Mouse (Mus musculus): ENCODE results near the gene Hist1h2ao.
"Not testable (repeated sequence)": the region's sequence is repeated elsewhere in the genome, so short reads cannot be mapped to it uniquely, and the experiment has no call there.

The Hist1h2ao gene

DNA sequence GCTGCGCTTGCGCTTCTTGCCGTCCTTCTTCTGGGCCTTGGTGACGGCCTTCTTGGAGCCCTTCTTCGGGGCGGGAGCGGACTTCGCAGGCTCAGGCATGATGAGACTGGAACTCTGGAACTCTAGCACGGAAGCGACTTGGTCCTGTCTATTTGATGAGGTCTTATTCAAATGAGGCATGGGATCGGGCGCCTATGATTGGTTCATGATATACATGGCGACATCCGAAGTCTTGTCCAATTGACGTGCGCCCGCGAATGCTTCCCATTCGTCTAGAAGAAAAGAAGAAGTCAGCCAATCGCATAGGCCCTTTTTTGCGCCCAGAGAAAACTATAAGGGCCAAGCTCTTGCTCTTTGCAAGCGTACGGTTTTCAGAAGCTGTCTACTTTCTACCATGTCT, at the start of gene Hist1h2ao, which contains the start of gene Hist1h2bq:
Gene Hist1h2ao (plus strand): TSS at position 393 of the 400 bp plus-strand sequence.
Gene Hist1h2bq (minus strand): TSS at position 125 of the 400 bp plus-strand sequence.
- DNase-seq = not testable (repeated sequence)

DNA sequence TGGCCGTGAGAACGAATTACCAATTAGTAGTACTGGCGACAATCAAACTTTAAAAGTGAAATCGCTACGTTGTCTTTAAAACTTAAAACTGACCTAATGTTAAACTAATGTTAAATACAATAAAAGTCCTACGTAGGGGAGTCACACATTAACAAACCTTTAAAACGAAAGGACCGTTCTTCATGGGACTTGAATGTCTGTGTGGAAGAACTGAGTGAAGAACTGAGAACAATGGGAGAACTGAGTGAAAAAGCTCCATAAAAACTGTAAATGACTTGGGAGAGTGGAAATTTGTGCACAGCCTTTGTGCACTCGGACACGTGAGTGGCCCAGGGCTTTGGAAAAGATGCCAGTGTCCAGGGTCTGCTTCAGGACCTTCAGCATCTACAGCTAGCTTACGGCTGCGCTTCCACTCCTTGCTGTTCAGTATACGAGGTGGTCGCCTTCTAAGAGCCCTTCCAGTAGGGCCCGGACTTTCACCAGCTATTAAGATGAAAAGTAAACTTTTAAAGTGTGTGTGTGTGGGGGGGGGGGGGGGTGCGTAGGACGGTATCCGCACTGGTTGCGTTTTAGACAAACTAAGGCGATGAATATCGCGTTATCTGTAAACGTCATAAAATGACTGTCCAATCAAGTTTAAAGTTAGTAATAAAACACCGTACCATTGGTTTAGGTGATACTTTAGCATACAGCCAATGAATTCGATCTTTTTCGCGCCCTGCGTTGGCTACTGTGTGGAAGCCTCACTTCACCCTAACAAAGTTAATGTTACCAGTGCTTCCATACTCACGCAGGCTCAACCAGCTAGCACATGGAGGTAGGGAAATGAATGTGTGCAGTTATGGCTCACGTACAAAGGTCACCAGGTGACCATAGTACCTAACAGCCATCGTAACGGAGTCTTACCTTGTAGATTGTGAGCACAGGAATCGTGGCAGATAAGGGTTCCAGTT, 31.2 kb upstream of the Hist1h2ao start:
- DNase-seq = peak; percentile 53

DNA sequence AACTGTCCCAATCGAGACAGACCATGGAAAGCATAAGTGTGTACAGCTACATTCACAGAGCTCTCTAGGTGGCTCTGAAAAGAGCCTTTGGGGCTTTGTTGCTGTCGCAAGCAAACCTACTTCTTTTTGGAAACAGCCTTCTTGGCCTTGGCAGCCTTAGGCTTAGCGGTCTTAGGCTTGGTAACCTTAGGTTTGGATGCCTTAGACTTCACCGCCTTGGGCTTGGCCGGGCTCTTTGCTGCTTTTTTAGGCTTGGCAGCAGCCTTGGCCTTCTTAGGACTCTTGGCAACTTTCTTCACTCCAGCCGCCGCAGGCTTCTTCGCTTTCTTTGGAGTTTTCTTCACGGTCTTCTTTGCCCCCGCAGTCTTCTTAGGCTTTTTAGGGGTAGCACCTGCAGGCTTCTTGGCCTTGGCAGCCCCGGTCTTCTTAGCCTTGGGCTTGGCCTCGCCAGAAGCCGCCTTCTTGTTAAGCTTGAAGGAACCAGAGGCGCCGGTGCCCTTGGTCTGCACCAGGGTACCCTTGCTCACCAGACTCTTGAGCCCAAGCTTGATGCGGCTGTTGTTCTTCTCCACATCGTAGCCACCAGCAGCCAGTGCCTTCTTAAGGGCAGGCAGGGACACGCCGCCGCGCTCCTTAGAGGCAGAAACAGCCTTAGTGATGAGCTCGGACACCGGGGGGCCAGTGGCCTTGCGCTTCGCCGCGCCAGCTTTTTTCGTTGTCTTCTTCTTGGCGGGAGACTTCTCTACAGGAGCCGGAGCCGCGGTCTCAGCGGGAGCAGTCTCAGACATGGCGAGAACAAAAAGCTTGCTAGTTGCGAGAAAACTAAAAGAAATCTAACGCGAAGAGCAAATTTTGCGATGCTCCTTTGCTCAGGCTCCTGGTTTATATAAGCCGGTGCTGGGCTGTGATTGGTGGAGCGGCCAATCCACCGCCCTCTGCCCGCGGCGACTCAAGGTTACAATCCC, 30.2 kb upstream of the Hist1h2ao start, which contains the start of gene Hist1h1b:
Gene Hist1h1b (minus strand): TSS at position 859 of the 965 bp plus-strand sequence.
- DNase-seq = peak; percentile 74

DNA sequence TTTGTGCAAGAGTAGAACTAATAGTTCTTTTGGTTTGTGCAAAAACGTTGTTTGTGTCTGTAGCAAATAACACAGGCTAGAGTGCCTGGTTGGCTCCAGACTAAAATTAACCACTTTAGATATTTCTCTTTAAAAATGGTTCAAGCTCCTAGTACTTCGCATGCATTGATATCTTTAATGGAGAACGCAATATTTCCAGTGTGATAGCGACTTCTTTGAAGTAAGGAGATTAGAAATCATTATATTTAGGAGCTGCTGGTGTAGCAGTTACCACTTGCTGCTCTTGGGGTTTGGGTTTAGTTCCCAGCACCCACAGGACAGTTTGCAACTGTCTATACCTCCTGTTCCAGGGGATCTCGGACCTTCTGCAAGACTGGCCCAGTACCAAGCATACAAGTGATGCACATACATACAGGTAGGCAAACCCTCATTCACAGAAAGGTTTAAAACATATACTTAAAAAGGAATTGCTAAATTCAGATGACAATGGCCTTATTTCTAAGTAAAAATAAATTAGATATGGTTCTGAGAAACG, 29.2 kb upstream of the Hist1h2ao start:
- no peak for DNase-seq

DNA sequence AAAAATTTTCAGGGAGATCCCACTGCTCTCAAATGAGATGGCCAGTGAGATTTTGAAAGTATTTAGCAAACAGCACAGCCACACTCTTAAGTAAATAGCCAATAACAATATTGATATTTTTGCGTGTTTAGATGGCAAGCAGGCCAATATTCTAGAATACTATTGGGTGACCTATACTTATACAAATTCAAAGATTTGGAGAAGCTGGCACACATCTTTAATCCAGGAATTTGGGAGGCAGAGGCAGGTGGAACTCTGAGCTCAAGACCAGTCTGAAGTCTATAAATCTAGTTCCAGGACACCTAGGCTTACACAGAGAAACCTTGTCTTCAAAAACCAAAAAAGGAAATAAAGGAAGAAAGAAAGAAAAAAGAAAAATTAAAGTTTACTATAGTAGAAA, 28.6 kb upstream of the Hist1h2ao start:
- DNase-seq = no peak

DNA sequence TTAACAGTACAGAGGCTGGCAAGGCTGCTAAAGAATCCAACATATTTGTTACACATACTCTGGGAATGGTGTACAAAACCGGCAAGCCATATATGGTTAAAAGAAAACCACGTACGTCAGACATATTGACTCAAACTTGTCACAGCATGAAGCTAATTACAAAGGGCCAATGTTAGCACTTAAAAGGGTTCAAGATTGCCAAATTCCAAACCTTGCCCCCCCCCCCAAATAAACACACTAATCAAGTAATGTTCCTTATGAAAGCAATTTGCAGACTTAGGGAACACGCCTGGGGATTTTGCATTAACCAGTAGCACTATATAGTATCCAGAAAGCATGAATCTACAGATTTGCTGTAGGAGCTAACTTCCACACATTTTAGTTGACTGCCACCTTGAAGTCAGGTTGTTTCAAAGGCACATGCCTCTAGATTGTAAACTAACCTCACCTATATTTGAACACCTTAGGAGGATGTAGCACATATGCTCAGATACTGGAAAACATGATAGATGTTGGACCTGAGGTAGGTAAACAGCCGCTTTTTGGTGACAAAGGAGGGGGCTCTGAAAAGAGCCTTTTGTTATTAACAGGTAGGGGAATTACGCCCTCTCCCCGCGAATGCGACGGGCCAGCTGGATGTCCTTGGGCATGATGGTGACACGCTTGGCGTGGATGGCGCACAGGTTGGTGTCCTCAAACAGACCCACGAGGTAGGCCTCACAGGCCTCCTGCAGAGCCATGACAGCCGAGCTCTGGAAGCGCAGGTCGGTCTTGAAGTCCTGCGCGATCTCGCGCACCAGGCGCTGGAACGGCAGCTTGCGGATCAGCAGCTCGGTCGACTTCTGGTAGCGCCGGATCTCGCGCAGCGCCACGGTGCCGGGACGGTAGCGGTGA, 27.7 kb upstream of the Hist1h2ao start:
- DNase-seq = peak; percentile 40

DNA sequence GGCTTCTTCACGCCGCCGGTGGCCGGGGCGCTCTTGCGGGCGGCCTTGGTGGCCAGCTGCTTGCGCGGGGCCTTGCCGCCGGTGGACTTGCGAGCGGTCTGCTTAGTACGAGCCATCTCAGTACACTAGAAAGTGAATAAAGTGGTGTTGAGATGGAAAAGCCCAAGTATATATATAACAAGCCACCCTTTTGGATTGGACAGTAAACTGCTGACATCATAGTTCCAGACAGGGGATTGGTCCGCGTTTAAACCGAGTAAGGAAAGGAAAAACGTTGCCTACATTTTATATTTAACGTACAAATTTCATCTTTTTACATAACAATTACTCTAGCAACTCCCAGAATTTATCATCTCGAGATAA, 27.0 kb upstream of the Hist1h2ao start, which contains the start of gene Hist1h3i:
Gene Hist1h3i (minus strand): TSS at position 116 of the 363 bp plus-strand sequence.
- DNase-seq = peak; percentile 65

DNA sequence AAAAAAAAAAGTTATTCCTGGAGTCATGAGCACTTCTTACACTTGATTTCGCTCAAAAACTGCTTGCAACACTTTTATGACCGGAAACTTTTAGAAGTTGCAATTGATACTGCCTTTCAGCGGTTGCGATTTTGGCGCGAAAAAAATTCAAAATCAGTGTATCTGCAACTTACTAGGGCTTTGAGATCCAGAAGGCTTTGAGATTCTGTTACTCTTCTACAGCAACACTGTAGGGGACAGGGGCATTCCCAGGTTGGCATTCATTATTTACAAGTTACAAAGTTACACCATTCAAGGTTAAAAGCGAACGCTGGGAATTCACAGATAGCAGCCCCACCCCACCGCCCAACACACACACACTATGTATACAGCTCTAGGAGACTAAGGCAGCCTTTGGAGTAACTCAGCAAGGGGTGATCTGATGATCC, 26.5 kb upstream of the Hist1h2ao start:
- DNase-seq = no peak

DNA sequence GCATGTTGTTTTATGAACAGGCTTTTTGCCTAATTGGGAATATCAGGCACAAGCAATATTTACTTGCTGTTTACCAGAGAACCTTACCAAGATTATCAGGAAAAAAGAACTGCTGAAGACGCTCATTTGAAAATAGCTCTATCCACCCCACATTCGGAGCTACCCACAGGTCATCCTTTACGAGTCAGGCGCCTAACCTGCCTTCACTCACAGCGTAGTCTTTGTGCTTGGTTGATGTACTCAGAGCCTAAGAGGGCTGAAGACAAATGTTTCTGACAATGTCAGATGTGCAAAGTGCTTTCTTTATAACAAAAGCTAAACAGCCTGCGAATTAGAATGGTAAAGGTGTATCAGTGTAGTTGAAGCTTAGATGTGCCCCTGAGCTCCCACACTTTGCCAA, 26.0 kb upstream of the Hist1h2ao start:
- DNase-seq = no peak

DNA sequence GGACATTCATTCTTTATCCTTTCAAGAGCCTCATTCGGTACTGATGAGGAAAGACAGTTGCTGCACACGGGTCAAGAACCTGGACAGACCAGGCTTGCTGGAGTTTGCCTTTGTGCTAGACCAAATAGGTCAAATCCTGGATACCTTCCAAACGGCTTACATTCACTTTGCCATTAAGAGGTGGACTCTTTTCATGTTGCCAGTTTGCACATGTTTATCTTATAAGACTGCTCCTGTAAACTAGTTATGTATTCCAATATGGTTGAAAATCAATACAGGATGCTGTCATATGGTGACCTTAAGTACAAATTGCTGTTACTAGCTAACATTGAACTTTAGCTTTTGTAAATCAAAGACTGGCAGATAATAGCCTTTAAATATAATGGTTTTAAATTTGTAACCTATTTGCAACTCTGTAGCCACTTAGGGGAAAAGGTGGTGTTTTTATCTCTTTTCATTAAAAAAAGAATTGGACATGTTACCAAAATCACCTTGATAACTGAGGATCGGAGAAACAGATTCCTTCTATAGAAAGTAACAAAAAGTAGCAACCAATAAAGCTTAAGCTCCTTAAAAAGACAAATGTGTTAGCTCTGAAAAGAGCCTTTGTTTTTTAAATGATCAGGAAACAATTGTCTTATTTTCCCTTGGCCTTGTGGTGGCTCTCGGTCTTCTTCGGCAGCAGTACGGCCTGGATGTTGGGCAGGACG, 23.9 kb upstream of the Hist1h2ao start:
- no peak for DNase-seq

DNA sequence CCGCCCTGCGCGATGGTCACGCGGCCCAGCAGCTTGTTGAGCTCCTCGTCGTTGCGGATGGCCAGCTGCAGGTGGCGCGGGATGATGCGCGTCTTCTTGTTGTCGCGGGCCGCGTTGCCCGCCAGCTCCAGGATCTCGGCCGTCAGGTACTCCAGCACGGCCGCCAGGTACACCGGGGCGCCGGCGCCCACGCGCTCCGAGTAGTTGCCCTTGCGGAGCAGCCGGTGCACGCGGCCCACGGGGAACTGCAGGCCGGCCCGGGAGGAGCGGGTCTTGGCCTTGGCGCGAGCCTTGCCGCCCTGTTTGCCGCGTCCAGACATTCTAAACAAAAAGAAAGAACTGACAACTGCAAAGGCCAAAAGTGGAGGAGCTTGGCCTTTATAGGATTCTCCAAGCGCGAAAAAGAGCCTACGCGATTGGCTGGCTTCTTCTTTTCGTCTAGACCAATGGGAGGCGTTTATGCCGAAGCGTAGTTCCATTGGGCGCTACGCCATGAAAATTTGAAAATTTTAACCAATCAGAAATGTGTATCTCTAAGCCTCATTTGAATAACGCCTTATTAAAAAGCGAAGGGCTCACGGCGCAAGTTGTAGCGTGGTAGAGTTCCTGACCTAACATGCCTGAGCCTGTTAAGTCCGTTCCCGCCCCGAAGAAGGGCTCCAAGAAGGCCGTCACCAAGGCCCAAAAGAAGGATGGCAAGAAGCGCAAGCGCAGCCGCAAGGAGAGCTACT, 23.2 kb upstream of the Hist1h2ao start, which contains the start of the genes Hist1h2an and Hist1h2bp:
Gene Hist1h2an (minus strand): TSS at position 320 of the 731 bp plus-strand sequence.
Gene Hist1h2bp (plus strand): TSS at position 563 of the 731 bp plus-strand sequence.
- DNase-seq = peak; percentile 93

DNA sequence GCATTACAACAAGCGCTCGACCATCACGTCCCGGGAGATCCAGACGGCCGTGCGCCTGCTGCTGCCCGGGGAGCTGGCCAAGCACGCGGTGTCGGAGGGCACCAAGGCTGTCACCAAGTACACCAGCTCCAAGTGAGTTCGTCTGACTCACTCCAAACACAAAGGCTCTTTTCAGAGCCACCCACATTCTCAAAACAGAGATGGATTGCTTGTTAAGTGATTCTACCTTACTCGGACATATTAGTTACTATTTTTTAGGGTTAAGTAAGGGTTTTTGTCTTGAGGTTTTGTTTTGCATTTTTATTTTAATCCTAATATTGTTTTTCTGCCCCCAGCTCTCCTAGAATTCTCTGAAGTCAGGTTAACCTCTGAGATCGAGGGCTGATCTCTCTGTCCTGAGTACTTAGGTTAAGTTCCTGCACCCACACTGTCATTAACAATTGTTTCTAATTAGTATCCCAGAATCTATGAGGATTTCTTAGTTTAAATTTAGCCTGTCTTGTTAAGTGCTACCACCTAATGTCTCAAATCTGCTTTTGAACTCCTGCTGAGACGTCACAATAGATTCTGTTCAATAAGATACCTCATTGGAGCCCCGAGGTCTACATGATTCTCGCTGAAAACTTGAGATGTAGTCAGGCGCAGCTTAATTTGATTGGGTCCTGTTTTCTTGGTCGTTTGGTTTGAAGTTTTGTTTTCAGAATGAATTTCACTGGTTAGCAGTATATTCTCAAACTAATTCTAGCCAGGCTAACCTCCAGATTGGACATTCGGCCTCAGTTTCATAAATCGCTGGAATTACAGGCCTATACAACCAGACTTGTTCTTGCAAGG, 22.3 kb upstream of the Hist1h2ao start:
- no peak for DNase-seq

DNA sequence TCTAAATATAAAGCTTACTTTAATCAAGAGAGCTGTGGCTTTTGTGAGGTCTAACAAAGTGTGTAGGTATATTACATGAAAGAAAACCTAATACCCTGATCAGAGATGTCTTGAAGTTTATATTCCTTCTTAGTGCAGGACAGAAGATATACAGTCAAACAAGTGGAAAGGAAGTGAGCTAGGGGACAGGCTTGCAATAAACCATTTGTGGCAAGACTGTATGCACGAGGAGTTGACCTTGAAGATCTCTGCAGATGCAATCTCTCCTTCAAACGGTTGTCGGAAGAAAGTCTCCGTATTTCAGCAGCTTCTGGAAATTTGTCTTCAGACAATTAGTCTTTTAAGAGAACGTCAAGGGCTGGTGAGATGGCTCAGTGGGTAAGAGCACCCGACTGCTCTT, 20.3 kb upstream of the Hist1h2ao start:
- no peak for DNase-seq

DNA sequence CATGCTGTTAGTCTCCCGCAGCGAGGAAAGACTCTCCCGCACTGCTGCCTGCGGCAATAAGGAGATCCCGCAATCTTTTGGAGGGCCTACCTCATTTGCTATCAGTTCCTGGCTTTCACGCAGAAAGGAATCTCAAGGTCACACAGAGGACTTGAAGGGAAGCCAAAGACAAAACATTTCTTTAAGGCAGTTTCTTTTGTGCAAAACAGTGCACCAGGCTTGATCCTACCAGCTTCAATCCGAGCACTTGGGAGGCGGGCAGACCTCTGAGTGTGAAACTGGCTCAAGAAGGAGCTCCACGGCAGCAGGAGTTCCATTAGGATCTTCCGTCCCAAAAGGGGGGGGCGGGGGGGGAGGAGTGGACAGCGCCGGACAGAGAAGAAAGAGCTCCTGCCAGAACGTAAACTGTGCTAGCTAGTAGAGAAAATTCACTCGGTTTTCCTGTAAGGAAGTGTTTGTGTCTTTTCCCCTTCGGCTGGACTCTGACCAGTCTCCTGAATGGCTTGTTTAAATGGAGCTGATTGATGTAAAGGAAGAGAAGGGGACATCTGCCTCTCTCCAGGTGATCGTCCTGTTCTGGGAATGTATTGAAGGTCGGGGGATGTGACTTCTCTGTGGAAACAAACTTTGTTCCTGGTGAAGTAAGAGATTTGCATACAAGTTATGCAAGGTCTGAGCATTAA, 19.5 kb upstream of the Hist1h2ao start:
- no peak for DNase-seq

DNA sequence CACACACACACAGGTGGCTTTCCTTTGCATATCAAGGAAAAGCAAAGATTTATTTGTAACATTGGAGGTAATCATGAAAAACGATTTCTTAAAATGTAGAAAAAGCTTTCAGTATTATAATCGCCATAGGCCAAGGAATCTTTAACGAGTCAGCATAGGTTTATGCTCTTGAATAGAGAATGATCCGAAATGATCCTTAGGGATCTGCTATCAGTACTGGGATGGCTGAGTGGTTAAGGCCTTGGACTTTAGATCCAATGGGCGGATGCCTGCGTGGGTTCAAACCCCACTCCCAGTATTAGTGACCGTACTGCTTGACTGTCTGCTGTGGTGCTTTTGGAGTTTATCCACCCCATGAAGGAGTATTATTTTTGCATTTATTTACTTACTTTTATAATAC, 14.7 kb upstream of the Hist1h2ao start:
- no peak for DNase-seq

DNA sequence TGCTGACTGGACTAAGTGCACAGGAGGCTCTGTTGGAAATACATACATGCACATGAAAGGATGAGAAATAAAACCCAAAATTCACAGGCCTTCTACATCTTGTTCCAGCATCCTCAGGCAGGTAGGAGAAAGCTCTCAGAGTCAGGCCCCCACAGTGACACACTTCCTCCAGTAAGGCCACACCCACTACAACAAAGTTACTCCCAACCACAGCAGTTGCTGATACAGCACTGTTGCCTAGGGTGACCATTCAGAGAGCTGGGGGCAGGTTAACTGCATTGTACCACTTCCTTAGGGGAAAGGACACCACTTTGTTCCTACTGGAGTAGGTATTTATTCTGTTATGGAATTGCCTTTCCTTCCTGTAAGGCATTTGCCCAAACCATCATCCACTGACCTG, 13.1 kb upstream of the Hist1h2ao start:
- DNase-seq = not testable (repeated sequence)

DNA sequence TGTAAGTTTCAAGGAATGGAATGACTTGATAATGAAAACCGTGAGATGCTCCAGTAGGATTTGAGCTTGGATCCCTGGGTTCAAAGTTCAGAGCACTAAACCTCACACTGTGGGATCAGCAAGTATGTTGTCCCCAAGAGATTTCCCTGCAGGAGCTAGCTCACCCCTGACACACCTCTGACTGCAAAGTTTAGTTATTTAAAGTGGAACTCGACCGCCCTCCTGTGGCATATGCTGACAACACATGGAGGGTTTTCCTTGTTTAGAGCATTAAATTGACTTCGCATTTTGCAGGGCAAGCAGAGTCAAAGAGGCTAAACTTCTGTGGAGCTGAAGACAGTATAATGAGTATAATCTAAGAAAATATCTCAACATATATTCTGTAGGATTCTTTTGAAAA, 7.2 kb upstream of the Hist1h2ao start:
- DNase-seq = not testable (repeated sequence)

DNA sequence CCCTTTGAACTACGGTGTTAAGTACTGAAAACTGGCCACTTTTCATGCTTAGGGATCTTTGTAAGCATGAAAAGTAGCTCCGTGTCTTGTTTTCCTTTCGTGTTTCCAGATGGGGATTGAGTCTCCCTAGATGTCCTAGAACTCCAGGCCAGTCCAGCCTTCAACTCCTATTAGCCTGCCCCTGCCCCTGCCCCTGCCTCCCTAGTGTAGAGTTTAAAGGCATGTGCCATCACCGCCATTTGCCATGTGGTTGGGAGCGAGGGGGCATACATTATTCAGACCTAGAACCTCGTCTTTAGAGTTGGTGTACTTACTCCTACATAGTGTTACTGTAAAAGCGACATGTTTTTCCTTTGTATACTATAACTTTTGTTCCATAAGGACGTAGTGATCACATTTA, 809 bp downstream of the Hist1h2ao start:
- DNase-seq = not testable (repeated sequence)

All from cerebellum, adult 8-10 months (tissue).